Mouse (Mus musculus): ENCODE measurements at regions not wholly inside any gene's neighbourhood (a gene's known extent, or its start where the extent isn't known, plus 50 kb on each side); places are given as distances from the start of the nearest gene placed in this dataset.

DNA sequence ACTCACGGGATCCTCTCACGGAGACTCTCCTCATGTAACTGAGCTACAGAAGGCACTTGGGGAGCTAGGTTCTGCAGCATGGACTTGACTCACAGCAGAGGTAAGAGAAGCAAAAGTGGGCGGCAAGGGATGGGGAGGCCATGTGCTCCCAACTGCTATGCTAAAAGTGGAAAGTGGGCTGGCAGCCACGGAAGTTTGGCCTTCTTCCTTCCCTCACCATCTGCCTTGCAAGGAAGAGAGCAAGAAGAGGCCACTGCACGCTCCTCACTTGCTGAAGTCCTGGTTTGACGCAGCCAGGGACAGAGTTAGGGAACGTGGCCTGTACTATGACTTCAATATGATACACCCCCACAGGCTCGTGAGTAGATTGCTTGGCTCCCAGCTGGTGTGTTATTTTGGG is 164.5 kb downstream of the Cyp26b1 start:
- no peak for TF ChIP-seq CTCF (IDR thresholded peaks at IDR 0.05; ENCODE audit: low read depth)
- TF ChIP-seq EP300 (IDR thresholded peaks at IDR 0.05; ENCODE audit: low read depth): no peak
